29 mouse cellular contexts compared by ENCODE assay signal in the genomic region with DNA sequence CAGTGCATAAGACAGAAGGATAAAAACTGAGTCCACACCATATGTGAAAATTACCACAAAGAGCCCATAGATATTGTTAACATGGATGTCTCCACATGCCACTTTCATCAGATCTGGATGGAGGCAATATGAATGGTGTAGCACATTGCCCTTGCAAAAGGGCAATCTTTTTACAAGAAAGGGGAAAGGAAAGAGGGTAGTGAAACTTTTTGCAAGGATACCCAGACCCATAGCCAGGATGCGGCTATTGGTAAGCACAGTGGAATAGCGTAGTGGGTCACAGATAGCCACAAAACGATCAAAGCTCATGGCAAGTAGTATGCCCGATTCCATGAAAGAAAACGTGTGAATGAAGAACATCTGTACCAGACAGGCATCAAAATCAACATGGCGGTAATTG. TPM values are rescaled to one million over a fixed set of nuclear protein-coding genes. Genes with fewer than 3 reads are reported as not detected.
"Had no signal": no experiment of that assay in that cellular context is flagged by ENCODE, and none has a peak within 500 bp of the region (broad histone marks: within the 10 kb centered on the region; RNA-seq: fewer than 3 reads in every experiment).

No protein-coding gene starts in this region.

- H3K27me3 ChIP-seq: liver, embryonic 13.5 days; liver, embryonic 15.5 days; lung, embryonic 15.5 days; megakaryocyte, embryonic 14.5 days; midbrain, embryonic 12.5 days; midbrain, embryonic 15.5 days; neural tube, embryonic 13.5 days; neural tube, embryonic 15.5 days had no signal

- H3K9ac ChIP-seq: liver, embryonic 13.5 days; liver, embryonic 15.5 days; liver, postnatal 0 days; lung, embryonic 15.5 days; midbrain, embryonic 12.5 days; midbrain, embryonic 15.5 days; neural tube, embryonic 13.5 days; neural tube, embryonic 15.5 days had no signal

- H3K27ac ChIP-seq: liver, embryonic 13.5 days; liver, embryonic 15.5 days; lung, embryonic 15.5 days; macrophage; midbrain, embryonic 12.5 days; midbrain, embryonic 15.5 days; neural tube, embryonic 13.5 days; neural tube, embryonic 15.5 days had no signal

- ATAC-seq: liver, postnatal 0 days; lung, postnatal 0 days; midbrain, embryonic 15.5 days had no signal

- DNase-seq: liver, embryonic 13.5 days; liver, postnatal 0 days; lung, adult 2 months; lung, postnatal 14 days; lung, postnatal 36 days; retina, postnatal 1 day; right cerebral cortex, adult 18-20 months; right cerebral cortex, postnatal 25 days; right cerebral cortex, postnatal 4 days; spleen, adult 18-20 months; thymus, adult 18-20 months; thymus, postnatal 14 days; thymus, postnatal 36 days had no signal

- H3K9me3 ChIP-seq: liver, embryonic 13.5 days; liver, embryonic 15.5 days; lung, embryonic 15.5 days; megakaryocyte, embryonic 14.5 days; midbrain, embryonic 12.5 days; midbrain, embryonic 15.5 days; neural tube, embryonic 13.5 days; neural tube, embryonic 15.5 days had no signal

- H3K36me3 ChIP-seq: liver, embryonic 13.5 days; liver, embryonic 15.5 days; lung, embryonic 15.5 days; midbrain, embryonic 12.5 days; midbrain, embryonic 15.5 days; neural tube, embryonic 13.5 days; neural tube, embryonic 15.5 days had no signal

- H3K4me1 ChIP-seq: liver, embryonic 13.5 days; liver, embryonic 15.5 days; lung, embryonic 15.5 days; megakaryocyte, embryonic 14.5 days; midbrain, embryonic 12.5 days; midbrain, embryonic 15.5 days; neural tube, embryonic 13.5 days; neural tube, embryonic 15.5 days had no signal

- H3K4me2 ChIP-seq: liver, embryonic 13.5 days; liver, embryonic 15.5 days; lung, embryonic 15.5 days; midbrain, embryonic 12.5 days; midbrain, embryonic 15.5 days; neural tube, embryonic 13.5 days; neural tube, embryonic 15.5 days had no signal

- H3K4me3 ChIP-seq: liver, embryonic 13.5 days; liver, embryonic 15.5 days; lung, embryonic 15.5 days; megakaryocyte, embryonic 14.5 days; midbrain, embryonic 12.5 days; midbrain, embryonic 15.5 days; myocyte; neural tube, embryonic 13.5 days; neural tube, embryonic 15.5 days had no signal

RNA-seq across cellular contexts. Expression of a gene that starts 3.7 kb away (rescaled TPM):
- polyA plus RNA-seq: liver, embryonic 13.5 days; liver, embryonic 15.5 days; liver, postnatal 0 days; lung, adult 2 months; lung, embryonic 15.5 days; lung, postnatal 0 days; macrophage; midbrain, embryonic 12.5 days; midbrain, embryonic 15.5 days; myocyte; neural tube, embryonic 11.5 days; neural tube, embryonic 13.5 days; neural tube, embryonic 15.5 days; small intestine, adult 2 months; stomach, embryonic 14.5 days; stomach, embryonic 16.5 days; thymus, postnatal 0 days had no signal

RNA-seq across cellular contexts. Expression of a gene that starts 4.5 kb away (rescaled TPM):
- total RNA-seq: midbrain, postnatal 0 days had no signal
- polyA plus RNA-seq: liver, embryonic 13.5 days; liver, embryonic 15.5 days; liver, postnatal 0 days; lung, adult 2 months; lung, embryonic 15.5 days; lung, postnatal 0 days; macrophage; midbrain, embryonic 12.5 days; midbrain, embryonic 15.5 days; midbrain, postnatal 0 days; myocyte; neural tube, embryonic 11.5 days; neural tube, embryonic 13.5 days; small intestine, adult 2 months; stomach, embryonic 16.5 days had no signal

RNA-seq across cellular contexts. Expression of a gene that starts 13.6 kb away (rescaled TPM):
- total RNA-seq: midbrain, postnatal 0 days had no signal
- polyA plus RNA-seq: liver, embryonic 13.5 days; liver, embryonic 15.5 days; liver, postnatal 0 days; lung, adult 2 months; lung, embryonic 15.5 days; lung, postnatal 0 days; macrophage; midbrain, embryonic 12.5 days; midbrain, embryonic 15.5 days; midbrain, postnatal 0 days; myocyte; neural tube, embryonic 11.5 days; neural tube, embryonic 13.5 days; neural tube, embryonic 15.5 days; small intestine, adult 2 months; stomach, embryonic 14.5 days; stomach, embryonic 16.5 days; thymus, postnatal 0 days had no signal

RNA-seq across cellular contexts. Expression of a gene that starts 23.1 kb away (rescaled TPM):
- total RNA-seq: midbrain, postnatal 0 days had no signal
- polyA plus RNA-seq: liver, embryonic 13.5 days; liver, embryonic 15.5 days; liver, postnatal 0 days; lung, adult 2 months; lung, embryonic 15.5 days; lung, postnatal 0 days; macrophage; midbrain, embryonic 12.5 days; midbrain, embryonic 15.5 days; midbrain, postnatal 0 days; myocyte; neural tube, embryonic 11.5 days; neural tube, embryonic 13.5 days; neural tube, embryonic 15.5 days; small intestine, adult 2 months; stomach, embryonic 14.5 days; stomach, embryonic 16.5 days; thymus, postnatal 0 days had no signal

RNA-seq across cellular contexts. Expression of a gene that starts 30.8 kb away (rescaled TPM):
- total RNA-seq: midbrain, postnatal 0 days had no signal
- polyA plus RNA-seq: liver, embryonic 13.5 days; liver, embryonic 15.5 days; liver, postnatal 0 days; lung, adult 2 months; lung, embryonic 15.5 days; lung, postnatal 0 days; macrophage; midbrain, embryonic 12.5 days; midbrain, embryonic 15.5 days; midbrain, postnatal 0 days; myocyte; neural tube, embryonic 11.5 days; neural tube, embryonic 13.5 days; neural tube, embryonic 15.5 days; small intestine, adult 2 months; stomach, embryonic 14.5 days; stomach, embryonic 16.5 days; thymus, postnatal 0 days had no signal
